In the genomic region with DNA sequence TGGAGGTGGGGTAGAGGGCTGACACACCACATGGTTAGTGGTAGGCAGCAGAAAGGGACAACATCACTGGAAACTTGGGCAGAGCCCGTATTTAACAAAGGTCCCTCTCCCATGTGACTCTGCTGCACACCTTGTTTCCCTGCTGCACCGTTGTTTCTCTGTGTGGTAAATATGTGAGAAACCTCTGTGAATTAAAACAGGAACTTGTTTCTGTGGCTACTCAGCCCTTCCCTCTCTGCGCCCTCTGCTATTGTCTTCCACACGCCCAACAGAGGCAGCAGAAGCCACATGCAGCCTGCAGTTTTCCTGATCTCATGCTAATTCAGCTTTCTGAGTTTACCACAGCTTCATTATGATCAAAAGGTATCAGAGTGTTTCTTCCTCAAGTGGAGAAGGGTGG, we compare ENCODE assay signal across 23 mouse cellular contexts.
DNase-seq lines count a peak whose midpoint lies in the region; ATAC-seq and TF ChIP-seq lines count a peak whose summit lies in the region.
"Had no signal": no experiment of that assay in that cellular context is flagged by ENCODE, and none has a peak within 500 bp of the region (broad histone marks: within the 10 kb centered on the region; RNA-seq: fewer than 3 reads in every experiment).

No protein-coding gene starts in this region.

- ATAC-seq in midbrain, embryonic 14.5 days (ENCODE audit: low FRiP score, low TSS enrichment), result no peak
- ATAC-seq in common myeloid progenitor, adult 5-6 weeks (replicated peaks; ENCODE audit: low read depth, poor library complexity, severe bottlenecking), result peak; percentile 92
- ATAC-seq: forebrain, postnatal 0 days; liver, postnatal 0 days had no signal

- 75% methylated on average over 4 of the region's 4 CpGs for WGBS in heart, embryonic 10.5 days
- WGBS in heart, adult 2 months, result 47% methylated on average over 4 of the region's 4 CpGs
- 71% methylated on average over 4 of the region's 4 CpGs for WGBS in midbrain, embryonic 10.5 days
- WGBS in midbrain, embryonic 14.5 days, result 60% methylated on average over 4 of the region's 4 CpGs
- 62% methylated on average over 4 of the region's 4 CpGs for WGBS in small intestine, adult 2 months

- no peaks in the 10 kb centered on the region for H3K9me3 ChIP-seq in heart, embryonic 10.5 days
- H3K9me3 ChIP-seq in midbrain, embryonic 10.5 days (replicated peaks), result no peaks in the 10 kb centered on the region
- H3K9me3 ChIP-seq in midbrain, embryonic 14.5 days (ENCODE audit: control insufficient read depth, low read length), result no peaks in the 10 kb centered on the region
- H3K9me3 ChIP-seq: embryonic facial prominence, embryonic 13.5 days had no signal

- TF ChIP-seq POLR2A in heart, adult 2 months (IDR thresholded peaks at IDR 0.05; ENCODE audit: insufficient read depth, low read depth, low read length), result no peak
- no peak for TF ChIP-seq POLR2A in small intestine, adult 2 months (IDR thresholded peaks at IDR 0.05; ENCODE audit: low read depth, low read length)

- H3K4me2 ChIP-seq in midbrain, embryonic 14.5 days (ENCODE audit: low read length), result no peak overlapping the region
- H3K4me2 ChIP-seq: embryonic facial prominence, embryonic 13.5 days had no signal

- no peak overlapping the region for H3K4me3 ChIP-seq in heart, embryonic 10.5 days
- no peak overlapping the region for H3K4me3 ChIP-seq in heart, adult 2 months
- H3K4me3 ChIP-seq in midbrain, embryonic 10.5 days, result no peak overlapping the region
- no peak overlapping the region for H3K4me3 ChIP-seq in midbrain, embryonic 14.5 days (replicated peaks; ENCODE audit: low read depth, low read length)
- H3K4me3 ChIP-seq in small intestine, adult 2 months (ENCODE audit: low read depth, low read length), result no peak overlapping the region
- H3K4me3 ChIP-seq: embryonic facial prominence, embryonic 13.5 days; left cerebral cortex, adult 2 months had no signal

- TF ChIP-seq CTCF in heart, adult 2 months (IDR thresholded peaks at IDR 0.05), result no peak
- no peak for TF ChIP-seq CTCF in small intestine, adult 2 months (IDR thresholded peaks at IDR 0.05; ENCODE audit: extremely low read depth, insufficient read length, insufficient replicate concordance, low read depth, low read length)

- H3K9ac ChIP-seq in heart, adult 2 months (ENCODE audit: low read depth, low read length), result no peak overlapping the region
- H3K9ac ChIP-seq in midbrain, embryonic 14.5 days (replicated peaks; ENCODE audit: low read length), result no peak overlapping the region
- H3K9ac ChIP-seq: embryonic facial prominence, embryonic 13.5 days; forebrain, postnatal 0 days; liver, postnatal 0 days had no signal

- H3K27ac ChIP-seq in heart, embryonic 10.5 days, result peak overlapping the region; percentile 59
- H3K27ac ChIP-seq in heart, adult 2 months, result no peak overlapping the region; the same call in 1 of the 2 replicates
- H3K27ac ChIP-seq in midbrain, embryonic 10.5 days (replicated peaks), result peak overlapping the region; percentile 57
- H3K27ac ChIP-seq in midbrain, embryonic 14.5 days (replicated peaks; ENCODE audit: low read depth, low read length), result no peak overlapping the region
- H3K27ac ChIP-seq in small intestine, adult 2 months (ENCODE audit: insufficient read depth, low read depth, low read length), result 0 out of 2 replicates have a peak overlapping the region, but pooled peaks have one; percentile 31
- H3K27ac ChIP-seq: embryonic facial prominence, embryonic 13.5 days; left cerebral cortex, adult 2 months had no signal

- H3K4me1 ChIP-seq in heart, embryonic 10.5 days, result peaks cover 38% of the 10 kb centered on the region
- H3K4me1 ChIP-seq in heart, adult 2 months (ENCODE audit: control insufficient read depth, insufficient read depth, low read length), result peaks cover 20% of the 10 kb centered on the region
- peaks cover 28% of the 10 kb centered on the region for H3K4me1 ChIP-seq in midbrain, embryonic 10.5 days
- H3K4me1 ChIP-seq in midbrain, embryonic 14.5 days (ENCODE audit: control insufficient read depth, insufficient read depth, low read length), result peaks cover 21% of the 10 kb centered on the region
- no peaks in the 10 kb centered on the region for H3K4me1 ChIP-seq in small intestine, adult 2 months (ENCODE audit: control insufficient read depth, insufficient read depth, insufficient read length, low read length)

- H3K27me3 ChIP-seq in heart, embryonic 10.5 days (ENCODE audit: insufficient read depth, poor library complexity, severe bottlenecking), result no peaks in the 10 kb centered on the region
- no peaks in the 10 kb centered on the region for H3K27me3 ChIP-seq in heart, adult 2 months (ENCODE audit: control insufficient read depth, insufficient read depth, low read length)
- no peaks in the 10 kb centered on the region for H3K27me3 ChIP-seq in midbrain, embryonic 10.5 days (ENCODE audit: low read depth, poor library complexity, severe bottlenecking)
- H3K27me3 ChIP-seq in midbrain, embryonic 14.5 days (ENCODE audit: control insufficient read depth, insufficient read depth, low read length), result no peaks in the 10 kb centered on the region
- no peaks in the 10 kb centered on the region for H3K27me3 ChIP-seq in small intestine, adult 2 months (ENCODE audit: control insufficient read depth, insufficient read depth, low read length)
- H3K27me3 ChIP-seq: CH12.LX; embryonic facial prominence, embryonic 13.5 days had no signal

- peaks cover 6% of the 10 kb centered on the region for H3K79me2 ChIP-seq in heart, adult 2 months (replicated peaks; ENCODE audit: control insufficient read depth, insufficient read depth, low read length)

- DNase-seq in heart, embryonic 10.5 days (ENCODE audit: low spot score), result no peak
- DNase-seq in heart, adult 2 months, result no peak
- no peak for DNase-seq in midbrain, embryonic 10.5 days (ENCODE audit: low spot score)
- DNase-seq in midbrain, embryonic 14.5 days, result no peak
- no peak for DNase-seq in embryo, embryonic 11 days
- DNase-seq in thymus, adult 18-20 months, result no peak
- DNase-seq: adrenal gland, adult 8-10 months; cerebellum, adult 9-10 months; forebrain, postnatal 0 days; heart, adult 11 months; heart, postnatal 10 days; kidney, adult 11 months; kidney, postnatal 14 days; left cerebral cortex, postnatal 4 days; liver, postnatal 0 days; lung, postnatal 10 days; retina, postnatal 1 day; right cerebral cortex, postnatal 4 days had no signal

- no peak for TF ChIP-seq EP300 in heart, adult 2 months (IDR thresholded peaks at IDR 0.05; ENCODE audit: insufficient read depth, low read depth, low read length)

- H3K36me3 ChIP-seq in heart, embryonic 10.5 days, result no peaks in the 10 kb centered on the region
- peaks cover 2% of the 10 kb centered on the region; the same call in 1 of the 2 replicates for H3K36me3 ChIP-seq in heart, adult 2 months (ENCODE audit: control insufficient read depth, insufficient read depth, low read length)
- H3K36me3 ChIP-seq in midbrain, embryonic 10.5 days, result no peaks in the 10 kb centered on the region
- H3K36me3 ChIP-seq in midbrain, embryonic 14.5 days (ENCODE audit: control insufficient read depth, insufficient read depth, low read length), result no peaks in the 10 kb centered on the region
- no peaks in the 10 kb centered on the region for H3K36me3 ChIP-seq in small intestine, adult 2 months (ENCODE audit: control insufficient read depth, insufficient read depth, low read length)
- H3K36me3 ChIP-seq: embryonic facial prominence, embryonic 13.5 days had no signal

- intact Hi-C loops in heart, adult 2 months (cut with DNase I), result loop anchor here (5.0 kb wide), 2 partner anchors 47 to 77 kb away; no protein-coding TSS in a partner anchor

Comparison
In these comparisons a context has a peak if more than half of its experiments do, and no peak if none do; other contexts are left out.
1. H3K27ac ChIP-seq: peak in heart, embryonic 10.5 days (single experiment), midbrain, embryonic 10.5 days (single experiment) and small intestine, adult 2 months (single experiment); none in heart, adult 2 months (single experiment) and midbrain, embryonic 14.5 days (single experiment).